Mouse (Mus musculus) heart, adult 2 months (tissue): ENCODE data around the gene Frem1. TPM values are rescaled to one million over a fixed set of nuclear protein-coding genes. Genes with fewer than 3 reads are reported as not detected.

Experiments used
- DNase-seq, 2 experiments: peaks; one replicate each; pipeline ENCODE4 v3.0.0; 2021
- H3K27ac ChIP-seq: fragments of 200-600 bp; 2 replicates; pipeline ENCODE4 v1.8.1; 2022
- H3K27me3 ChIP-seq: fragments of 200-500 bp; 2 replicates; pipeline ENCODE4 v1.6.1; 2012; ENCODE audit warnings: mild to moderate bottlenecking, low read length, inconsistent platforms, mixed read lengths; ENCODE audit not compliant: control insufficient read depth, insufficient read depth
- H3K36me3 ChIP-seq: fragments of 200-500 bp; 2 replicates; pipeline ENCODE4 v1.6.1; 2012; ENCODE audit warnings: low read length, inconsistent platforms; ENCODE audit not compliant: control insufficient read depth, insufficient read depth
- H3K4me1 ChIP-seq: fragments of 200-500 bp; 2 replicates; pipeline ENCODE4 v1.6.1; 2011; ENCODE audit warnings: low read length; ENCODE audit not compliant: control insufficient read depth, insufficient read depth
- H3K4me3 ChIP-seq: fragments of 200-600 bp; 2 replicates; pipeline ENCODE4 v1.8.1; 2022
- H3K79me2 ChIP-seq: fragments of 200-500 bp; replicated peaks from 2 replicates; pipeline ENCODE4 v1.6.1; 2012; ENCODE audit warnings: mild to moderate bottlenecking, inconsistent platforms, low read length, moderate library complexity, mixed read lengths; ENCODE audit not compliant: control insufficient read depth, insufficient read depth
- H3K9ac ChIP-seq: fragments of 200-500 bp; 2 replicates; pipeline ENCODE4 v1.6.1; 2012; ENCODE audit warnings: low read depth, mild to moderate bottlenecking, control low read depth, inconsistent platforms, low read length, mixed read lengths
- CTCF ChIP-seq: fragments of 200-600 bp; IDR thresholded peaks from 2 replicates; pipeline ENCODE4 v1.8.1; 2022; ENCODE audit warnings: antibody characterized with exemption, mild to moderate bottlenecking, moderate library complexity
- EP300 ChIP-seq: fragments of 200-500 bp; IDR thresholded peaks from 2 replicates; pipeline ENCODE4 v1.6.1; 2011; ENCODE audit warnings: low read depth, low read length, control low read depth; ENCODE audit not compliant: insufficient read depth
- POLR2A ChIP-seq: fragments of 200-500 bp; IDR thresholded peaks from 2 replicates; pipeline ENCODE4 v1.6.1; 2011; ENCODE audit warnings: mild to moderate bottlenecking, low read depth, low read length, control low read depth; ENCODE audit not compliant: insufficient read depth
- WGBS: fragments of 180-500 bp; shearing (Covaris S2); methylation state at CpG from one replicate; pipeline ENCODE4 v1.1.7; 2018; 5-methylcytosine and 5-hydroxymethylcytosine counted together
- intact Hi-C: fragments of 180-260 bp; cut with DNase I; formaldehyde crosslinking; loops from one replicate; pipeline ENCODE4 v1.15.1; 2025
- polyA plus RNA-seq: library from polyadenylated mRNA; depleted of rRNA; stranded (reverse); fragments of >200 nt; gene quantifications from 2 replicates; pipeline ENCODE4 v1.2.3, GENCODE M21; 2012
- total RNA-seq, 2 experiments: library from RNA; stranded (reverse); gene quantifications; 2 replicates each; pipeline ENCODE4 v1.2.3; 2021

The Frem1 gene
- total and polyA plus RNA-seq, 3 experiments = 0.21 to 0.52 (median 0.21) TPM

DNA sequence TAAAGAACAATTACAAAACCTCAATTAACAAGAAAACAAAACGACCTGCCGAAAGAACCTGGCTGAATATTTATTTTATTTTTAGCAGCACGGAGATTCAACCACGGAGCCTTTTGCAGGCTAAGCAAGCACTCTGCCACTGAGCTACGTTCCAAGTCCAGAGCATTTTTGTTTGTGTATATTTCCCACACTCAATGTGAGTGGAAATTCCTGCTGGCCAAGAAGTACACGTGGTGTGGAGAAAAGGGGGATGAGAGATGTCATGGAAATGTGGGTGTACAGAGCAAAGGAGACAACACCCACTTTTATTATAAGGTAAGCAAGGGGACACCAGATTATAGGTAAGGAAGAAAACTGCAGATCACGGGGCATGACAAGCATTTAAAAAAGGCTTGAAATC, 136.6 kb downstream of the Frem1 start:
- Histone ChIP-seq H3K27me3 (no peaks in the 10 kb centered on the region), H3K4me3 (0 out of 2 replicates have a peak overlapping the region, but pooled peaks have one; percentile 17), H3K9ac (0 out of 2 replicates have a peak overlapping the region, but pooled peaks have one; percentile 16), H3K27ac (no peak overlapping the region), H3K79me2 (no peaks in the 10 kb centered on the region), H3K4me1 (no peaks in the 10 kb centered on the region), H3K36me3 (no peaks in the 10 kb centered on the region)
- DNase-seq = peak in 1 of 2 experiments; percentile 3
- no peak for TF ChIP-seq POLR2A
- no peak for TF ChIP-seq EP300
- no peak for TF ChIP-seq CTCF
- WGBS = 36% methylated on average over 7 of the region's 7 CpGs
- intact Hi-C loops = no loop called here

DNA sequence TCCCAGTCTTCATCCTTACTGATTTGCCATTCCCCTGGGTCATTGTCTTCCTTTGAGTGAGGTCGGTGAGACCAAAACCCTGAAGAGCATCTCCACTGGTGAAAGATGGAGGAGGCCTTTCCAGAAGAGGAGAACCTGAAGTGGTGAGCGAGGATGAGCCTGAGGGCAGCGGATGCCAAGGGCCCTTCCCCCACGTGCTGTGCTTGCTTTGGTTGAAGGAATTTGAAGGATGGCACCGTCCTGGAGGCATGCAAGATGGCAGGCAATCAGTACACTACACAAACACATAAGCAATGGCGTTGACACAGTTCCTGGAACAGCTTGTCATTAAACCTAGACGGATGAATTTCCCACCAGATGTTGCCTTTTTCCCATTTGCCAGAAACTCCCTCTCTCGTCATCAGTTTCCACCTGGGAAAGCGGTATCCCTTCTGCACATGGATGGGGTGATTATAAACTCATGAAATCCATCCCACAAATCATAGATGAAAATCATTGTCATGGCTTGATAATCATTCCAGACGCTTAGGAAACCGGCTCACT, 137.5 kb downstream of the Frem1 start:
- no peaks in the 10 kb centered on the region for H3K4me1 ChIP-seq
- 74% methylated on average over 11 of the region's 11 CpGs for WGBS
- no peak for TF ChIP-seq CTCF
- no peak for TF ChIP-seq EP300
- TF ChIP-seq POLR2A = no peak
- H3K79me2 ChIP-seq = no peaks in the 10 kb centered on the region
- intact Hi-C loops = no loop called here
- H3K4me3 ChIP-seq = no peak overlapping the region
- no peak for DNase-seq
- H3K27ac ChIP-seq = no peak overlapping the region
- no peaks in the 10 kb centered on the region for H3K27me3 ChIP-seq
- H3K36me3 ChIP-seq = no peaks in the 10 kb centered on the region
- H3K9ac ChIP-seq = no peak overlapping the region

DNA sequence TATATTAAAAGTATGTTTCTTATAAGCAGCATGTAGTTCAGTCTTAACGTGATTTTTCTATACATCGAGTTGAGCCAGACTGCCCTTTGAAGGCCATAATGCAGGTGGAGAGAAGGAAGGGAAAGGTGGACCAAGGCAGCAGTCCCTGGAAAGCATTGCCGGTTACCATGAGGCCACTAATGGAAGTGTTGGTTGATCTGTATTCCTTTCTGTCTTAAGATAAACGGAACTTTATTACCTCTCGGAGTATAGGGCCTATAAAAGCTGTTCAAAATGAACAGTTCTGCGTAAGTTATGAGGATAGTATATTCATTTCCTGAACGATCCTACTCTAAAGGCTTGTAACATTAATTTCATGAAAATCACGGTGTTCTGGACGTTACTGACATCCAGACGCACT, 156.9 kb downstream of the Frem1 start:
- no peak overlapping the region for H3K9ac ChIP-seq
- H3K36me3 ChIP-seq = no peaks in the 10 kb centered on the region
- no peak for DNase-seq
- H3K79me2 ChIP-seq = no peaks in the 10 kb centered on the region
- intact Hi-C loops = no loop called here
- H3K4me1 ChIP-seq = no peaks in the 10 kb centered on the region
- TF ChIP-seq CTCF = no peak
- no peak for TF ChIP-seq EP300
- no peak for TF ChIP-seq POLR2A
- H3K4me3 ChIP-seq = no peak overlapping the region
- H3K27ac ChIP-seq = no peak overlapping the region
- 93% methylated on average over 10 of the region's 10 CpGs for WGBS
- H3K27me3 ChIP-seq = no peaks in the 10 kb centered on the region

DNA sequence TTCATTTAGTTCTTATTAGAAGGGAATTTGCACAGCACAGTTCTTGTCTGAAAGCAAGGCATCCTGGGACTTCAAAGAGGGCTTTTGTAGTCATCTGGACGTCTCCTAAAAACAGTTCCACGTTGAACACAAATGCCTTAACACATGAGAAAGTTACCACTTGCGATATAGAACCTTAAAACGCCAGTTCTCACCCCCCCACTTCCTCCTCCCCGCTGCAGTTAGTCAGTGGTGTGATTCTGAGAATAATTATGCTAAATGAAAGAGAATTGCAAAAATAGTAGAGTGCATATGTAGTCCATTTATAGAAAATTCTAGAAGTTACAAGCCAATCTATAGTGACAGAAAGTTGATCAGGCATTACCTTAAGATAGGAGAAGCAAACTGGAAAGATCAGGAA, 159.9 kb downstream of the Frem1 start:
- Histone ChIP-seq H3K4me3 (no peak overlapping the region), H3K36me3 (no peaks in the 10 kb centered on the region), H3K9ac (no peak overlapping the region), H3K27me3 (no peaks in the 10 kb centered on the region), H3K79me2 (no peaks in the 10 kb centered on the region), H3K27ac (no peak overlapping the region), H3K4me1 (no peaks in the 10 kb centered on the region)
- no peak for TF ChIP-seq CTCF
- no peak for TF ChIP-seq POLR2A
- TF ChIP-seq EP300 = no peak
- DNase-seq = no peak
- intact Hi-C loops = no loop called here
- WGBS = 80% methylated on average over 5 of the region's 5 CpGs

DNA sequence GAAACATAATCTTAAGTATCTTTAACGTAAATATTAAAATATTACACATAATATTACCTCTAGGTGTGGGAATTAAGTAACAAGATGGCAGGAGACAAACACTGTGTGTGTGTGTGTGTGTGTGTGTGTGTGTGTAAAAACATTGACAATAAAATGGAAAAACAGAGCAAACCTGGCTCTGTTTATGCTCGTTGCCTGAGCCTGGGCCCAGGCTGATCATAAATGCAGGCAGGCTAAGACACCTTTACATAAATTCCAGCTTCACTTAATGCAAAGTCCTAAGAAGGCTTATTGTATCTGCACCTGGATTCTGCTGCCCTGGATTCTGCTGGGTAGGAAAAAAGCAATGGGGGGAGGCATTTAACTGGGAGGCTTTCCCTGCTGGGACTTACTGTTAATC, 160.6 kb downstream of the Frem1 start:
- Histone ChIP-seq H3K27me3 (no peaks in the 10 kb centered on the region), H3K9ac (no peak overlapping the region), H3K36me3 (no peaks in the 10 kb centered on the region), H3K27ac (no peak overlapping the region), H3K4me1 (no peaks in the 10 kb centered on the region), H3K79me2 (no peaks in the 10 kb centered on the region), H3K4me3 (no peak overlapping the region)
- DNase-seq = no peak
- intact Hi-C loops = no loop called here
- TF ChIP-seq EP300 (no peak), POLR2A (no peak)
- WGBS = 83% methylated on average over 2 of the region's 2 CpGs

DNA sequence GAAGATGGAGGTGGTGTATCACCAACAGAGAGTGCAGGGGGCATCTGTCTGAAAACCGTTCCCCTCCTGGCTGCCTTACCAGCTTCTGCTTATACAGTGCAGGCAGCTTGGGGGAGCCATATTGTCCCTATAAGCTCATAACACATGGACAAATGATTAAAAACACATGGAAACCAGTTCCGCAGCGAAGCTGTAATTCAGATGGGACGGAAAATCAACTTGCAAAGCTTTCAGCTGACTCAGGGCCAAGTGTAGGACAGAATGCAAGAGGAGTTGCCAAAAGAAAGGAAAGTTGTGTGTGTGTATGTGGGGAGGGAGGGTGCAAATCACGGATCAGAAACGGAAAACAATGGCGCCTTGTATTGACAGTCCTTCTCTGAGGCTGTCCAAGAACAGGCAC, 161.1 kb downstream of the Frem1 start:
- H3K9ac ChIP-seq = no peak overlapping the region
- no peak overlapping the region for H3K27ac ChIP-seq
- no peak overlapping the region for H3K4me3 ChIP-seq
- no peak for TF ChIP-seq CTCF
- no peak for TF ChIP-seq POLR2A
- no peak for TF ChIP-seq EP300
- no peaks in the 10 kb centered on the region for H3K4me1 ChIP-seq
- intact Hi-C loops = no loop called here
- no peaks in the 10 kb centered on the region for H3K27me3 ChIP-seq
- no peaks in the 10 kb centered on the region for H3K79me2 ChIP-seq
- WGBS = 65% methylated on average over 7 of the region's 7 CpGs
- no peaks in the 10 kb centered on the region for H3K36me3 ChIP-seq
- DNase-seq = no peak
